Mouse (Mus musculus): ENCODE measurements around the gene Hephl1. TPM values are rescaled to one million over a fixed set of nuclear protein-coding genes. Genes with fewer than 3 reads are reported as not detected.

The Hephl1 gene
- polyA plus RNA-seq, 1 experiment from 2014 or later = not detected

GRCm38 (mm10) chr9:15045084-15045669 lies 66.7 kb downstream of the Hephl1 start, which contains the start of gene Panx1:
Gene Panx1, minus strand, starts transcription at chr9:15045478.
- peak; percentile 89 for ATAC-seq (ENCODE audit: low FRiP score, low read depth)
- Histone ChIP-seq H3K4me3 (peak within 1 kb of the TSS; percentile 86), H3K36me3 (peaks cover 5% of the 10 kb centered on the region), H3K27ac (replicated peaks) (peak within 1 kb of the TSS; percentile 95), H3K27me3 (no peaks in the 10 kb centered on the region), H3K9me3 (no peaks in the 10 kb centered on the region), H3K4me1 (peaks cover 26% of the 10 kb centered on the region), H3K9ac (replicated peaks) (peak within 1 kb of the TSS; percentile 91), H3K4me2 (replicated peaks) (peak within 1 kb of the TSS; percentile 67)
- under 1% methylated on average over 65 of the region's 68 CpGs for WGBS

GRCm38 (mm10) chr9:15044391-15045083 lies 67.4 kb downstream of the Hephl1 start:
- Histone ChIP-seq H3K4me1 (peaks cover 26% of the 10 kb centered on the region), H3K27ac (replicated peaks) (peak overlapping the region; percentile 95), H3K36me3 (peaks cover 5% of the 10 kb centered on the region), H3K4me2 (replicated peaks) (peak overlapping the region; percentile 67), H3K4me3 (peak overlapping the region; percentile 86), H3K9ac (replicated peaks) (peak overlapping the region; percentile 91), H3K9me3 (no peaks in the 10 kb centered on the region), H3K27me3 (no peaks in the 10 kb centered on the region)
- peak; percentile 55 for ATAC-seq (ENCODE audit: low FRiP score, low read depth)
- under 1% methylated on average over 28 of the region's 28 CpGs for WGBS

- H3K4me2 ChIP-seq (replicated peaks) = no peak overlapping the region
- no peak overlapping the region for H3K27ac ChIP-seq (replicated peaks)
- H3K9ac ChIP-seq (replicated peaks) = no peak overlapping the region
- H3K4me1 ChIP-seq = peaks cover 39% of the 10 kb centered on the region
- no peaks in the 10 kb centered on the region for H3K9me3 ChIP-seq
- no peak for ATAC-seq (ENCODE audit: low FRiP score, low read depth)
- 89% methylated on average over 11 of the region's 11 CpGs for WGBS
- H3K27me3 ChIP-seq = no peaks in the 10 kb centered on the region
- H3K4me3 ChIP-seq = no peak overlapping the region
- peaks cover 9% of the 10 kb centered on the region for H3K36me3 ChIP-seq
Observed at GRCm38 (mm10) chr9:15041556-15041955, 70.4 kb downstream of the Hephl1 start.

- Histone ChIP-seq H3K9me3 (no peaks in the 10 kb centered on the region), H3K9ac (replicated peaks) (no peak overlapping the region), H3K4me1 (peaks cover 34% of the 10 kb centered on the region), H3K27me3 (no peaks in the 10 kb centered on the region), H3K4me3 (no peak overlapping the region), H3K36me3 (peaks cover 9% of the 10 kb centered on the region), H3K27ac (replicated peaks) (no peak overlapping the region), H3K4me2 (replicated peaks) (no peak overlapping the region)
- ATAC-seq (ENCODE audit: low FRiP score, low read depth) = no peak
- 96% methylated on average over 5 of the region's 5 CpGs for WGBS
Observed at GRCm38 (mm10) chr9:15039848-15040247, 72.1 kb downstream of the Hephl1 start.

- Histone ChIP-seq H3K4me1 (peaks cover 22% of the 10 kb centered on the region), H3K27me3 (no peaks in the 10 kb centered on the region), H3K36me3 (peaks cover 13% of the 10 kb centered on the region), H3K4me2 (replicated peaks) (no peak overlapping the region), H3K9me3 (no peaks in the 10 kb centered on the region), H3K4me3 (no peak overlapping the region), H3K9ac (replicated peaks) (no peak overlapping the region), H3K27ac (replicated peaks) (peak overlapping the region; percentile 78)
- ATAC-seq (ENCODE audit: low FRiP score, low read depth) = 0 out of 2 replicates have a peak, but pooled peaks have one; percentile 14
- 45% methylated on average over 3 of the region's 3 CpGs for WGBS
Observed at GRCm38 (mm10) chr9:15037704-15038103, 74.2 kb downstream of the Hephl1 start.

GRCm38 (mm10) chr9:15037237-15037636 lies 74.7 kb downstream of the Hephl1 start:
- H3K36me3 ChIP-seq = peaks cover 13% of the 10 kb centered on the region
- no peak overlapping the region for H3K9ac ChIP-seq (replicated peaks)
- peak overlapping the region; percentile 78 for H3K27ac ChIP-seq (replicated peaks)
- no peaks in the 10 kb centered on the region for H3K9me3 ChIP-seq
- ATAC-seq (ENCODE audit: low FRiP score, low read depth) = peak; percentile 8; the same call in 1 of the 2 replicates
- peaks cover 19% of the 10 kb centered on the region for H3K4me1 ChIP-seq
- H3K27me3 ChIP-seq = no peaks in the 10 kb centered on the region
- H3K4me2 ChIP-seq (replicated peaks) = no peak overlapping the region
- H3K4me3 ChIP-seq = no peak overlapping the region

- H3K9ac ChIP-seq (replicated peaks) = no peak overlapping the region
- no peak overlapping the region for H3K4me3 ChIP-seq
- peaks cover 16% of the 10 kb centered on the region for H3K36me3 ChIP-seq
- H3K27ac ChIP-seq (replicated peaks) = peak overlapping the region; percentile 78
- no peaks in the 10 kb centered on the region for H3K9me3 ChIP-seq
- H3K4me2 ChIP-seq (replicated peaks) = no peak overlapping the region
- peak; percentile 73 for ATAC-seq (ENCODE audit: low FRiP score, low read depth)
- 35% methylated on average over 4 of the region's 4 CpGs for WGBS
- H3K4me1 ChIP-seq = peaks cover 19% of the 10 kb centered on the region
- H3K27me3 ChIP-seq = no peaks in the 10 kb centered on the region
Observed at GRCm38 (mm10) chr9:15036807-15037206, 75.1 kb downstream of the Hephl1 start.

GRCm38 (mm10) chr9:15036405-15036804 lies 75.5 kb downstream of the Hephl1 start:
- Histone ChIP-seq H3K4me1 (peaks cover 19% of the 10 kb centered on the region), H3K36me3 (peaks cover 20% of the 10 kb centered on the region), H3K9me3 (no peaks in the 10 kb centered on the region), H3K27me3 (no peaks in the 10 kb centered on the region), H3K4me2 (replicated peaks) (no peak overlapping the region), H3K4me3 (no peak overlapping the region), H3K27ac (replicated peaks) (no peak overlapping the region), H3K9ac (replicated peaks) (no peak overlapping the region)
- 94% methylated on average over 2 of the region's 2 CpGs for WGBS
- ATAC-seq (ENCODE audit: low FRiP score, low read depth) = peak; percentile 48; the same call in 1 of the 2 replicates

- H3K27me3 ChIP-seq = no peaks in the 10 kb centered on the region
- 93% methylated on average over 7 of the region's 7 CpGs for WGBS
- ATAC-seq (ENCODE audit: low FRiP score, low read depth) = no peak
Observed at GRCm38 (mm10) chr9:15035979-15036378, 75.9 kb downstream of the Hephl1 start.

GRCm38 (mm10) chr9:15034546-15035273 lies 77.2 kb downstream of the Hephl1 start:
- Histone ChIP-seq H3K27ac (replicated peaks) (no peak overlapping the region), H3K4me3 (no peak overlapping the region), H3K4me2 (replicated peaks) (no peak overlapping the region), H3K4me1 (peaks cover 19% of the 10 kb centered on the region), H3K27me3 (no peaks in the 10 kb centered on the region), H3K9me3 (no peaks in the 10 kb centered on the region), H3K36me3 (peaks cover 16% of the 10 kb centered on the region), H3K9ac (replicated peaks) (no peak overlapping the region)
- no peak for ATAC-seq (ENCODE audit: low FRiP score, low read depth)
- WGBS = 87% methylated on average over 7 of the region's 7 CpGs

More at GRCm38 (mm10) chr9:15035979-15036378, 75.9 kb downstream of the Hephl1 start:
- Histone ChIP-seq H3K4me2 (replicated peaks) (no peak overlapping the region), H3K9me3 (no peaks in the 10 kb centered on the region), H3K4me3 (no peak overlapping the region), H3K27ac (replicated peaks) (no peak overlapping the region), H3K36me3 (peaks cover 20% of the 10 kb centered on the region), H3K4me1 (peaks cover 19% of the 10 kb centered on the region), H3K9ac (replicated peaks) (no peak overlapping the region)

- Histone ChIP-seq H3K4me3 (no peak overlapping the region), H3K36me3 (peaks cover 16% of the 10 kb centered on the region), H3K4me2 (replicated peaks) (no peak overlapping the region), H3K27ac (replicated peaks) (no peak overlapping the region), H3K9ac (replicated peaks) (no peak overlapping the region), H3K27me3 (no peaks in the 10 kb centered on the region), H3K9me3 (no peaks in the 10 kb centered on the region), H3K4me1 (peaks cover 19% of the 10 kb centered on the region)
- 70% methylated on average over 5 of the region's 5 CpGs for WGBS
- no peak for ATAC-seq (ENCODE audit: low FRiP score, low read depth)
Observed at GRCm38 (mm10) chr9:15033568-15034160, 78.2 kb downstream of the Hephl1 start.

- peaks cover 13% of the 10 kb centered on the region for H3K36me3 ChIP-seq
- H3K9me3 ChIP-seq = no peaks in the 10 kb centered on the region
- H3K9ac ChIP-seq (replicated peaks) = no peak overlapping the region
- no peak overlapping the region for H3K27ac ChIP-seq (replicated peaks)
- no peak overlapping the region for H3K4me3 ChIP-seq
- H3K4me1 ChIP-seq = peaks cover 17% of the 10 kb centered on the region
- H3K27me3 ChIP-seq = no peaks in the 10 kb centered on the region
- WGBS = 96% methylated on average over 4 of the region's 4 CpGs
- no peak overlapping the region for H3K4me2 ChIP-seq (replicated peaks)
- no peak for ATAC-seq (ENCODE audit: low FRiP score, low read depth)
Observed at GRCm38 (mm10) chr9:15032797-15033196, 79.1 kb downstream of the Hephl1 start.
